Mouse (Mus musculus): ENCODE data around the gene Ptprm. TPM values are rescaled to one million over a fixed set of nuclear protein-coding genes. Genes with fewer than 3 reads are reported as not detected.
A peak's percentile ranks its signal among the peaks of the same experiment; 100 is the strongest.

Ptprm gene
- polyA plus RNA-seq, 1 experiment from 2014 or later, result 24.7 TPM

- Histone ChIP-seq H3K4me2 (no peak overlapping the region), H3K4me1 (replicated peaks) (peaks cover 15% of the 10 kb centered on the region), H3K9me3 (no peaks in the 10 kb centered on the region), H3K27me3 (no peaks in the 10 kb centered on the region), H3K36me3 (no peaks in the 10 kb centered on the region), H3K9ac (no peak overlapping the region), H3K4me3 (no peak overlapping the region), H3K27ac (replicated peaks) (no peak overlapping the region)
- WGBS, result 42% methylated on average over 7 of the region's 7 CpGs
- no peak for ATAC-seq (ENCODE audit: low FRiP score, low read depth)
Observed at GRCm38 (mm10) chr17:67118676-67119340, 235.4 kb downstream of the Ptprm start.

GRCm38 (mm10) chr17:67114842-67115241, 239.4 kb downstream of the Ptprm start:
- H3K4me2 ChIP-seq, result no peak overlapping the region
- H3K27ac ChIP-seq (replicated peaks), result no peak overlapping the region
- H3K27me3 ChIP-seq, result no peaks in the 10 kb centered on the region
- peaks cover 7% of the 10 kb centered on the region for H3K4me1 ChIP-seq (replicated peaks)
- H3K36me3 ChIP-seq, result no peaks in the 10 kb centered on the region
- H3K4me3 ChIP-seq, result no peak overlapping the region
- no peaks in the 10 kb centered on the region for H3K9me3 ChIP-seq
- WGBS, result 80% methylated on average over 2 of the region's 2 CpGs
- no peak overlapping the region for H3K9ac ChIP-seq
- no peak for ATAC-seq (ENCODE audit: low FRiP score, low read depth)

GRCm38 (mm10) chr17:67112679-67113078, 241.6 kb downstream of the Ptprm start:
- Histone ChIP-seq H3K4me3 (no peak overlapping the region), H3K4me1 (replicated peaks) (no peaks in the 10 kb centered on the region), H3K9me3 (no peaks in the 10 kb centered on the region), H3K27me3 (no peaks in the 10 kb centered on the region), H3K9ac (no peak overlapping the region), H3K36me3 (no peaks in the 10 kb centered on the region), H3K4me2 (no peak overlapping the region), H3K27ac (replicated peaks) (no peak overlapping the region)
- no peak for ATAC-seq (ENCODE audit: low FRiP score, low read depth)
- 68% methylated on average over 3 of the region's 3 CpGs for WGBS

- H3K9me3 ChIP-seq, result no peaks in the 10 kb centered on the region
- WGBS, result 83% methylated on average over 2 of the region's 2 CpGs
- no peak overlapping the region for H3K4me3 ChIP-seq
- ATAC-seq (ENCODE audit: low FRiP score, low read depth), result no peak
- H3K4me1 ChIP-seq (replicated peaks), result no peaks in the 10 kb centered on the region
- H3K9ac ChIP-seq, result no peak overlapping the region
- H3K27ac ChIP-seq (replicated peaks), result no peak overlapping the region
- H3K4me2 ChIP-seq, result no peak overlapping the region
- no peaks in the 10 kb centered on the region for H3K36me3 ChIP-seq
- H3K27me3 ChIP-seq, result no peaks in the 10 kb centered on the region
Observed at GRCm38 (mm10) chr17:67106176-67106575, 248.1 kb downstream of the Ptprm start.

- Histone ChIP-seq H3K9me3 (no peaks in the 10 kb centered on the region), H3K27me3 (no peaks in the 10 kb centered on the region), H3K27ac (replicated peaks) (no peak overlapping the region), H3K4me2 (no peak overlapping the region), H3K36me3 (no peaks in the 10 kb centered on the region), H3K4me1 (replicated peaks) (no peaks in the 10 kb centered on the region), H3K4me3 (no peak overlapping the region), H3K9ac (no peak overlapping the region)
- ATAC-seq (ENCODE audit: low FRiP score, low read depth), result no peak
- WGBS, result 67% methylated on average over 6 of the region's 6 CpGs
Observed at GRCm38 (mm10) chr17:67102051-67102450, 252.2 kb downstream of the Ptprm start.

- Histone ChIP-seq H3K4me3 (no peak overlapping the region), H3K27me3 (no peaks in the 10 kb centered on the region), H3K9ac (no peak overlapping the region), H3K9me3 (no peaks in the 10 kb centered on the region), H3K36me3 (no peaks in the 10 kb centered on the region), H3K4me1 (replicated peaks) (peaks cover 13% of the 10 kb centered on the region), H3K4me2 (no peak overlapping the region), H3K27ac (replicated peaks) (no peak overlapping the region; the same call in 1 of the 2 replicates)
- peak; percentile 54; the same call in 1 of the 2 replicates for ATAC-seq (ENCODE audit: low FRiP score, low read depth)
- 53% methylated on average over 5 of the region's 5 CpGs for WGBS
Observed at GRCm38 (mm10) chr17:67090997-67091396, 263.3 kb downstream of the Ptprm start.

GRCm38 (mm10) chr17:67090153-67090552, 264.1 kb downstream of the Ptprm start:
- ATAC-seq (ENCODE audit: low FRiP score, low read depth), result no peak
- H3K27me3 ChIP-seq, result no peaks in the 10 kb centered on the region
- no peak overlapping the region for H3K4me2 ChIP-seq
- H3K9ac ChIP-seq, result no peak overlapping the region
- H3K4me3 ChIP-seq, result no peak overlapping the region
- H3K9me3 ChIP-seq, result no peaks in the 10 kb centered on the region
- WGBS, result 70% methylated on average over 7 of the region's 7 CpGs
- H3K27ac ChIP-seq (replicated peaks), result 0 out of 2 replicates have a peak overlapping the region, but pooled peaks have one; percentile 3
- peaks cover 14% of the 10 kb centered on the region for H3K4me1 ChIP-seq (replicated peaks)
- H3K36me3 ChIP-seq, result no peaks in the 10 kb centered on the region

GRCm38 (mm10) chr17:67089611-67090010, 264.6 kb downstream of the Ptprm start:
- WGBS, result 88% methylated on average over 3 of the region's 3 CpGs
- no peak for ATAC-seq (ENCODE audit: low FRiP score, low read depth)
- H3K9me3 ChIP-seq, result no peaks in the 10 kb centered on the region

GRCm38 (mm10) chr17:67087585-67087984, 266.7 kb downstream of the Ptprm start:
- Histone ChIP-seq H3K4me1 (replicated peaks) (peaks cover 21% of the 10 kb centered on the region), H3K27ac (replicated peaks) (no peak overlapping the region), H3K9me3 (no peaks in the 10 kb centered on the region), H3K27me3 (no peaks in the 10 kb centered on the region), H3K9ac (no peak overlapping the region), H3K4me3 (no peak overlapping the region), H3K4me2 (no peak overlapping the region), H3K36me3 (no peaks in the 10 kb centered on the region)
- ATAC-seq (ENCODE audit: low FRiP score, low read depth), result no peak
- 72% methylated on average over 5 of the region's 5 CpGs for WGBS

More at GRCm38 (mm10) chr17:67089611-67090010, 264.6 kb downstream of the Ptprm start:
- no peak overlapping the region for H3K9ac ChIP-seq
- no peak overlapping the region for H3K4me3 ChIP-seq
- no peak overlapping the region for H3K4me2 ChIP-seq
- H3K27me3 ChIP-seq, result no peaks in the 10 kb centered on the region
- no peaks in the 10 kb centered on the region for H3K36me3 ChIP-seq
- no peak overlapping the region for H3K27ac ChIP-seq (replicated peaks)
- H3K4me1 ChIP-seq (replicated peaks), result peaks cover 19% of the 10 kb centered on the region

GRCm38 (mm10) chr17:67086811-67087210, 267.4 kb downstream of the Ptprm start:
- H3K27me3 ChIP-seq, result no peaks in the 10 kb centered on the region
- no peak overlapping the region for H3K27ac ChIP-seq (replicated peaks)
- H3K36me3 ChIP-seq, result no peaks in the 10 kb centered on the region
- H3K9ac ChIP-seq, result no peak overlapping the region
- H3K9me3 ChIP-seq, result no peaks in the 10 kb centered on the region
- no peak overlapping the region for H3K4me3 ChIP-seq
- no peak for ATAC-seq (ENCODE audit: low FRiP score, low read depth)
- WGBS, result 86% methylated on average over 2 of the region's 2 CpGs
- H3K4me2 ChIP-seq, result no peak overlapping the region
- peaks cover 21% of the 10 kb centered on the region for H3K4me1 ChIP-seq (replicated peaks)

- Histone ChIP-seq H3K9me3 (no peaks in the 10 kb centered on the region), H3K36me3 (no peaks in the 10 kb centered on the region), H3K27ac (replicated peaks) (no peak overlapping the region), H3K4me2 (no peak overlapping the region), H3K27me3 (no peaks in the 10 kb centered on the region), H3K4me1 (replicated peaks) (peaks cover 8% of the 10 kb centered on the region), H3K9ac (no peak overlapping the region), H3K4me3 (no peak overlapping the region)
- ATAC-seq (ENCODE audit: low FRiP score, low read depth), result no peak
- WGBS, result 35% methylated on average over 4 of the region's 4 CpGs
Observed at GRCm38 (mm10) chr17:67084501-67084900, 269.8 kb downstream of the Ptprm start.

GRCm38 (mm10) chr17:67084093-67084492, 270.2 kb downstream of the Ptprm start:
- no peaks in the 10 kb centered on the region for H3K27me3 ChIP-seq
- peaks cover 8% of the 10 kb centered on the region for H3K4me1 ChIP-seq (replicated peaks)
- H3K9me3 ChIP-seq, result no peaks in the 10 kb centered on the region
- H3K9ac ChIP-seq, result no peak overlapping the region
- H3K36me3 ChIP-seq, result no peaks in the 10 kb centered on the region
- H3K27ac ChIP-seq (replicated peaks), result no peak overlapping the region
- ATAC-seq (ENCODE audit: low FRiP score, low read depth), result no peak
- WGBS, result 68% methylated on average over 5 of the region's 5 CpGs
- no peak overlapping the region for H3K4me3 ChIP-seq
- H3K4me2 ChIP-seq, result no peak overlapping the region

- H3K4me2 ChIP-seq, result no peak overlapping the region
- no peaks in the 10 kb centered on the region for H3K36me3 ChIP-seq
- 63% methylated on average over 1 of the region's 1 CpGs for WGBS
- H3K9ac ChIP-seq, result no peak overlapping the region
- no peak overlapping the region for H3K4me3 ChIP-seq
- ATAC-seq (ENCODE audit: low FRiP score, low read depth), result no peak
- no peak overlapping the region for H3K27ac ChIP-seq (replicated peaks)
- peaks cover 1% of the 10 kb centered on the region for H3K4me1 ChIP-seq (replicated peaks)
- no peaks in the 10 kb centered on the region for H3K9me3 ChIP-seq
- no peaks in the 10 kb centered on the region for H3K27me3 ChIP-seq
Observed at GRCm38 (mm10) chr17:67079570-67079969, 274.7 kb downstream of the Ptprm start.

Data from hindbrain, embryonic 15.5 days (tissue).